Mouse (Mus musculus) G1E (cell line): ENCODE results near the gene Zfp36l1. TPM values are rescaled to one million over a fixed set of nuclear protein-coding genes. Genes with fewer than 3 reads are reported as not detected.

ENCODE experiments used
- ATAC-seq: 2 replicates; pipeline ENCODE4 v1.8.0; 2016; ENCODE audit warnings: mild to moderate bottlenecking; ENCODE audit not compliant: insufficient number of reproducible peaks, poor library complexity, low FRiP score, severe bottlenecking; ENCODE audit errors: extremely low read depth
- DNase-seq: peaks from one replicate; pipeline ENCODE4 v3.0.0; 2012; ENCODE audit warnings: low spot score
- H3K27me3 ChIP-seq: 2 replicates; pipeline ENCODE4 v1.6.1; 2012; ENCODE audit warnings: mild to moderate bottlenecking, low read length, inconsistent platforms; ENCODE audit not compliant: insufficient read depth
- H3K36me3 ChIP-seq: replicated peaks from 2 replicates; pipeline ENCODE3; 2012; ENCODE audit warnings: mild to moderate bottlenecking, inconsistent platforms
- H3K4me1 ChIP-seq: 2 replicates; pipeline ENCODE4 v1.6.1; 2012; ENCODE audit warnings: low read depth, low read length, inconsistent platforms, mixed read lengths; ENCODE audit not compliant: insufficient read depth
- H3K4me3 ChIP-seq: 2 replicates; pipeline ENCODE4 v1.5.1; 2012; ENCODE audit warnings: low read depth, mild to moderate bottlenecking, inconsistent platforms, low read length, moderate library complexity, mixed read lengths
- H3K9me3 ChIP-seq: replicated peaks from 2 replicates; pipeline ENCODE4 v1.6.1; 2012; ENCODE audit warnings: inconsistent platforms
- CTCF ChIP-seq: IDR thresholded peaks from 2 replicates; pipeline ENCODE4 v1.5.1; 2012; ENCODE audit warnings: low read depth, low read length, inconsistent platforms, mixed read lengths
- GATA1 ChIP-seq: IDR thresholded peaks from 2 replicates; pipeline ENCODE4 v1.6.1; 2012; ENCODE audit warnings: borderline replicate concordance, low read length, inconsistent platforms, mixed read lengths
- GATA2 ChIP-seq: IDR thresholded peaks from 2 replicates; pipeline ENCODE4 v1.6.1; 2012; ENCODE audit warnings: low read depth, low read length, inconsistent platforms, borderline replicate concordance
- POLR2AphosphoS5 ChIP-seq: IDR thresholded peaks from 2 replicates; pipeline ENCODE4 v1.6.1; 2012; ENCODE audit warnings: low read depth, low read length, inconsistent platforms; ENCODE audit not compliant: insufficient replicate concordance
- TAL1 ChIP-seq: conservative IDR thresholded peaks from 2 replicates; pipeline ENCODE4 v1.6.1; 2012; ENCODE audit warnings: low read depth, low read length, inconsistent platforms, mixed read lengths
- polyA plus RNA-seq: library from polyadenylated mRNA; stranded (reverse); fragments of >175 nt; gene quantifications from 2 replicates; pipeline ENCODE4 v1.2.3, GENCODE M21; 2012
- total RNA-seq, 2 experiments: library from RNA; stranded (forward) in 1 of 2; stranded (reverse) in 1 of 2; fragments of 200-1000 nt in 1 of 2; fragments of >200 nt in 1 of 2; fragmentation: Nextera tagmentation in 1 of 2; gene quantifications; 2 replicates each; pipeline ENCODE4 v1.2.3; 2014 to 2017

Gene Zfp36l1
- total and polyA plus RNA-seq, 3 experiments: 40.3 to 357 (median 281) TPM

GRCm38 (mm10) chr12:80124211-80124610, 11.4 kb upstream of the Zfp36l1 start:
- no peak for ATAC-seq
- Histone ChIP-seq H3K9me3 (0 out of 2 replicates have a peak, but pooled peaks cover 2% of the 10 kb centered on the region), H3K36me3 (peaks cover 88% of the 10 kb centered on the region), H3K4me3 (peak overlapping the region; percentile 7; the same call in 1 of the 2 replicates), H3K27me3 (no peaks in the 10 kb centered on the region), H3K4me1 (peaks cover 45% of the 10 kb centered on the region)
- no peak for DNase-seq
- no peak for TF ChIP-seq CTCF
- TF ChIP-seq POLR2AphosphoS5: no peak
- no peak for TF ChIP-seq GATA1
- TF ChIP-seq GATA2: no peak
- no peak for TF ChIP-seq TAL1

- peaks cover 51% of the 10 kb centered on the region for H3K4me1 ChIP-seq
- ATAC-seq: no peak
- H3K4me3 ChIP-seq: no peak overlapping the region
- no peaks in the 10 kb centered on the region for H3K27me3 ChIP-seq
- DNase-seq: no peak
- TF ChIP-seq CTCF (no peak), TAL1 (no peak), GATA1 (no peak), POLR2AphosphoS5 (no peak), GATA2 (no peak)
- H3K36me3 ChIP-seq: peaks cover 87% of the 10 kb centered on the region
- 0 out of 2 replicates have a peak, but pooled peaks cover 2% of the 10 kb centered on the region for H3K9me3 ChIP-seq
These were observed 10.5 kb upstream of the Zfp36l1 start for GRCm38 (mm10) chr12:80123227-80123803.

- TF ChIP-seq CTCF (no peak), GATA2 (no peak), GATA1 (no peak), POLR2AphosphoS5 (no peak), TAL1 (no peak)
- Histone ChIP-seq H3K27me3 (no peaks in the 10 kb centered on the region), H3K36me3 (peaks cover 78% of the 10 kb centered on the region), H3K9me3 (0 out of 2 replicates have a peak, but pooled peaks cover 2% of the 10 kb centered on the region), H3K4me1 (peaks cover 58% of the 10 kb centered on the region), H3K4me3 (no peak overlapping the region)
- ATAC-seq: no peak
- no peak for DNase-seq
These were observed 8.6 kb upstream of the Zfp36l1 start for GRCm38 (mm10) chr12:80121438-80121837.

- TF ChIP-seq GATA2 (no peak), POLR2AphosphoS5 (no peak), GATA1 (no peak), CTCF (no peak), TAL1 (no peak)
- Histone ChIP-seq H3K27me3 (no peaks in the 10 kb centered on the region), H3K36me3 (peaks cover 53% of the 10 kb centered on the region), H3K4me3 (no peak overlapping the region), H3K9me3 (0 out of 2 replicates have a peak, but pooled peaks cover 2% of the 10 kb centered on the region), H3K4me1 (peaks cover 68% of the 10 kb centered on the region)
- ATAC-seq: no peak
- no peak for DNase-seq
These were observed 5.8 kb upstream of the Zfp36l1 start for GRCm38 (mm10) chr12:80118588-80118987.

- DNase-seq (no peak), ATAC-seq (no peak)
- 0 out of 2 replicates have a peak, but pooled peaks cover 2% of the 10 kb centered on the region for H3K9me3 ChIP-seq
- no peak for TF ChIP-seq TAL1
- TF ChIP-seq GATA1: no peak
- TF ChIP-seq GATA2: no peak
- no peak for TF ChIP-seq POLR2AphosphoS5
- no peak for TF ChIP-seq CTCF
- no peaks in the 10 kb centered on the region for H3K27me3 ChIP-seq
- peak overlapping the region; percentile 82 for H3K4me3 ChIP-seq
- H3K4me1 ChIP-seq: peaks cover 61% of the 10 kb centered on the region
- H3K36me3 ChIP-seq: peaks cover 34% of the 10 kb centered on the region
These were observed 3.6 kb upstream of the Zfp36l1 start for GRCm38 (mm10) chr12:80116206-80117112.

- Histone ChIP-seq H3K4me3 (peak overlapping the region; percentile 82), H3K36me3 (peaks cover 34% of the 10 kb centered on the region), H3K27me3 (no peaks in the 10 kb centered on the region), H3K9me3 (0 out of 2 replicates have a peak, but pooled peaks cover 2% of the 10 kb centered on the region), H3K4me1 (peaks cover 62% of the 10 kb centered on the region)
- ATAC-seq: no peak
- no peak for DNase-seq
- TF ChIP-seq GATA2: no peak
- TF ChIP-seq POLR2AphosphoS5: no peak
- TF ChIP-seq CTCF: no peak
- TF ChIP-seq TAL1: no peak
- no peak for TF ChIP-seq GATA1
These were observed 3.0 kb upstream of the Zfp36l1 start for GRCm38 (mm10) chr12:80115863-80116194.
